Mouse (Mus musculus): ENCODE measurements around the gene Bmi1.

DNA sequence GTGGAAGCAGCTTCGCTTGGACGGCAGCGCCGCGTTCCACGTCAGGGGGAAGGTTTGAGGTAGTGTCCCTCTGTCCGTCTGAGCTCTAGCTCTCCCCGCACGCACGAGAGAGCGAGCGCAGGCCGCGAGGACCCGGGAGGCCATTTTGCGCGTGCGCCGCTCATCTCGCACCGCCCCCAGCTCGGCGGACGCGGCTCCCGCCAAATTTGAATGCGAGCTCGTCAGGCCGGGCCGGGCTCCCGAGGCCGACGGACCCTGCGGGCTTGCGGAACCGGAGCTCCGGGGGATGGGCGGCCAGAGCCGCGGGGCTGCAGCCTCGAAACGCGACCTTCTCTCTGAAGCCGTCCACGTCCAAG is 11.9 kb downstream of the Bmi1 start:
- TF ChIP-seq CTCF (IDR thresholded peaks at IDR 0.05; ENCODE audit: low read depth), result no peak
- TF ChIP-seq EP300 (IDR thresholded peaks at IDR 0.05; ENCODE audit: low read depth), result no peak
